Mouse (Mus musculus): ENCODE measurements around the gene Ss18l1. TPM values are rescaled to one million over a fixed set of nuclear protein-coding genes. Genes with fewer than 3 reads are reported as not detected.

Ss18l1 gene
- polyA plus RNA-seq, 1 experiment from 2014 or later: 4.3 TPM

DNA sequence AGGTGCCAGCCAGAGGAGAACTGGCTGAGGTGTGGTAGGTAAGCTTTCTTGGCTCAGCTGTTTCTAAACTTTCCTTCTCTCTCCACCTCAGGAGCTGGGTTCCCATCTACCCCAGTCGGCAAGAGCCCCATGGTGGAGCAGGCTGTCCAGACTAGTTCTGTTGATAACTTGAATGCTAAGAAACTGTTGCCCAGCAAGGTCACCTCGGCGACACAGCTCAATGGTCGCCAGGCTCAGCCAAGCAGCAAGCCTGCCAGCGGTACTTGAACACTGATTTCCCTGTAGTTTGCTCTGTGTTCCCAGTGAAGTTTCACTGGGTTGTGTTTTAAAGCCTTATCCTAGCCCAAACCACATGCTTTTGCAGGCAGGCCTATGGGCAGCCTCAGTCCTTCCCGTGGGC is 11.0 kb upstream of the Ss18l1 start:
- Histone ChIP-seq H3K4me1 (ENCODE audit: control insufficient read depth, insufficient read depth, low read length) (peaks cover 14% of the 10 kb centered on the region), H3K4me2 (ENCODE audit: low read depth, low read length) (no peak overlapping the region), H3K9ac (ENCODE audit: low read length) (no peak overlapping the region), H3K36me3 (ENCODE audit: control insufficient read depth, insufficient read depth, low read length) (peaks cover 16% of the 10 kb centered on the region), H3K27ac (ENCODE audit: low read length) (no peak overlapping the region), H3K27me3 (ENCODE audit: control insufficient read depth, insufficient read depth, low read length) (no peaks in the 10 kb centered on the region), H3K9me3 (replicated peaks; ENCODE audit: control insufficient read depth, low read length) (no peaks in the 10 kb centered on the region), H3K4me3 (replicated peaks; ENCODE audit: low read length) (no peak overlapping the region)
- no peak for ATAC-seq (ENCODE audit: insufficient read depth, low FRiP score)
- 87% methylated on average over 6 of the region's 6 CpGs for WGBS

DNA sequence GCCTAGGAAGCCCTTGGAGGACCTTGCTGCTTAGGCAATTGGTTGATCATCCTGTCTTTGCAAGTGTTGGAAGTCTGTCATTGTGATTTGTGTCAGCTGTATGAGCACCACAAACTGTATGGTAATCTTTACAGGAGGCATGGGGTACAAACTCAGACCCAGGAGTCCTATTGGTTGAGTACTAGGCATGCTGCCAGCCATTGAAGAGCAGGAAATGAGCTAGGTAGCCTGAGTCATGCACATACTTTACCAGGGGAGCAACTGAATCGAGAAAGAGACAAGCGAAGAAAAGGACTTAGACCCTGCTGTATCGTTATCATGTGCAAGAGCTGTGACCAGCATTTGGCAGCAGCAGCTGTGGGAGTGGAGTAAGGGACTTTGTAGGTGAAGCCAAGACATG is 9.4 kb upstream of the Ss18l1 start:
- Histone ChIP-seq H3K9ac (ENCODE audit: low read length) (no peak overlapping the region), H3K27me3 (ENCODE audit: control insufficient read depth, insufficient read depth, low read length) (no peaks in the 10 kb centered on the region), H3K27ac (ENCODE audit: low read length) (no peak overlapping the region), H3K36me3 (ENCODE audit: control insufficient read depth, insufficient read depth, low read length) (peaks cover 23% of the 10 kb centered on the region), H3K4me2 (ENCODE audit: low read depth, low read length) (no peak overlapping the region), H3K9me3 (replicated peaks; ENCODE audit: control insufficient read depth, low read length) (no peaks in the 10 kb centered on the region), H3K4me3 (replicated peaks; ENCODE audit: low read length) (no peak overlapping the region), H3K4me1 (ENCODE audit: control insufficient read depth, insufficient read depth, low read length) (no peaks in the 10 kb centered on the region)
- no peak for ATAC-seq (ENCODE audit: insufficient read depth, low FRiP score)
- 80% methylated on average over 3 of the region's 3 CpGs for WGBS

DNA sequence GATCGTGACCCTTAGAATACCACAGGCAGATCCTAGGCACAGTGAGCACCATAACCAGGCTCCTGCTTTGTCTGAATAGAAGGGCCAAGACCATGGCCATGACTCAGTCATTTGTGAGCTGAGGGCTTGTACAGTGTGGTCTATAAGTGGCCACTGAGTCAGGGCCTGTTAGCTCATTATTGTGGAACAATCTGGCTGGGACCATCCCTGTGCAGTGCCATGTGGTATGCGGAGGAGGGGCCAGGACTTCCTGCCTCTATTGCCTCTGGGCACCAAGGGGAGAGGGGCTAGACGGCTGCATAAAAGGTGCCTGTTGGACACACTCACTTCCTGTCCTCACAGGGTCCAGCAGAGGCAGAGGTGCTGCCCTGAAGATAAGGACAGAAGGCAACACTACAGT is 8.4 kb upstream of the Ss18l1 start:
- Histone ChIP-seq H3K27me3 (ENCODE audit: control insufficient read depth, insufficient read depth, low read length) (no peaks in the 10 kb centered on the region), H3K9me3 (replicated peaks; ENCODE audit: control insufficient read depth, low read length) (no peaks in the 10 kb centered on the region), H3K27ac (ENCODE audit: low read length) (no peak overlapping the region), H3K4me2 (ENCODE audit: low read depth, low read length) (no peak overlapping the region), H3K4me3 (replicated peaks; ENCODE audit: low read length) (no peak overlapping the region), H3K36me3 (ENCODE audit: control insufficient read depth, insufficient read depth, low read length) (peaks cover 23% of the 10 kb centered on the region), H3K4me1 (ENCODE audit: control insufficient read depth, insufficient read depth, low read length) (no peaks in the 10 kb centered on the region), H3K9ac (ENCODE audit: low read length) (no peak overlapping the region)
- 65% methylated on average over 3 of the region's 3 CpGs for WGBS
- no peak for ATAC-seq (ENCODE audit: insufficient read depth, low FRiP score)

DNA sequence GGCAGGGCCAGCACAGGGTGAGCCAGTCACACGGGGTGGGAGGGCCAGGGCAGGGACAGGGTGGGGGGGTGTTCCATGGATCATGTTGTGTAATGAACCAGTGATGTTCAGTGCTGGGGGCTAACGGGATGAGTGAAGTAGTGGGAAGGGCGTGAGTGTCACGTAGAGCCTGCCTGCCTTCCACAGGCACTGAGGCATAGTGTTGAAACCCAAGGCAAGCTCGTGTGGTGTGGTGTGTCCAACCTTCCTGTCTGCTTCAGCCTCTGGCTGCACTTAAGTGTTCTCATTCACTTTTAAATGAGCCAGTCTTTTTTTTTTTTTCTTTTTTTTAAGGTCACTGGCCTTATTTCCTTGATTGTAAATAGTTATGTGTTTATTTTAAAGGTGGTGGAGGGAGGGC is 7.6 kb upstream of the Ss18l1 start:
- Histone ChIP-seq H3K4me2 (ENCODE audit: low read depth, low read length) (no peak overlapping the region), H3K4me3 (replicated peaks; ENCODE audit: low read length) (no peak overlapping the region), H3K4me1 (ENCODE audit: control insufficient read depth, insufficient read depth, low read length) (no peaks in the 10 kb centered on the region), H3K27ac (ENCODE audit: low read length) (no peak overlapping the region), H3K9me3 (replicated peaks; ENCODE audit: control insufficient read depth, low read length) (no peaks in the 10 kb centered on the region), H3K36me3 (ENCODE audit: control insufficient read depth, insufficient read depth, low read length) (peaks cover 23% of the 10 kb centered on the region), H3K27me3 (ENCODE audit: control insufficient read depth, insufficient read depth, low read length) (no peaks in the 10 kb centered on the region), H3K9ac (ENCODE audit: low read length) (no peak overlapping the region)
- 60% methylated on average over 5 of the region's 5 CpGs for WGBS
- no peak for ATAC-seq (ENCODE audit: insufficient read depth, low FRiP score)

DNA sequence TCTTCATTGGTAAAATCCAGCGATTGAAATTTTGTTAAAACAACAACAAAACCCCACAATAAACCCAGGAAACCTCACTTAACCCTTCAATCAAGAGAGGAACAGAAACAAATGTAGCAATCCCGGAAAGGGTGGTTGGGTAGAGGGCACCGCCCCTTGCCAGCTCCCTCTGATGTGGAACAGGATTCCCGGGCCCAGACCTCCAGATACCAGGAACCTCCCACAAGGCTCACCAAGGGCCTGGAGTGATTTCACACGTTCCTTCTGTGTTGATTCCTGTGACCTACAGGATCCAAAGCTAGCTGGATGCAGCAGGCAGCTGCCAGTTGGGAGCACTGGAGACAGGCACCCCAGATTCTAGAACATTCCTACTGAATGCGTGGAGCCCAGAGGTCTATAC is 1.9 kb upstream of the Ss18l1 start:
- 38% methylated on average over 6 of the region's 6 CpGs for WGBS
- Histone ChIP-seq H3K36me3 (ENCODE audit: control insufficient read depth, insufficient read depth, low read length) (peaks cover 13% of the 10 kb centered on the region), H3K4me1 (ENCODE audit: control insufficient read depth, insufficient read depth, low read length) (peaks cover 20% of the 10 kb centered on the region), H3K9me3 (replicated peaks; ENCODE audit: control insufficient read depth, low read length) (no peaks in the 10 kb centered on the region), H3K27me3 (ENCODE audit: control insufficient read depth, insufficient read depth, low read length) (no peaks in the 10 kb centered on the region), H3K9ac (ENCODE audit: low read length) (peak overlapping the region; percentile 92), H3K4me2 (ENCODE audit: low read depth, low read length) (peak overlapping the region; percentile 89; the same call in 1 of the 2 replicates), H3K4me3 (replicated peaks; ENCODE audit: low read length) (peak overlapping the region; percentile 99), H3K27ac (ENCODE audit: low read length) (no peak overlapping the region)
- ATAC-seq (ENCODE audit: insufficient read depth, low FRiP score): no peak

DNA sequence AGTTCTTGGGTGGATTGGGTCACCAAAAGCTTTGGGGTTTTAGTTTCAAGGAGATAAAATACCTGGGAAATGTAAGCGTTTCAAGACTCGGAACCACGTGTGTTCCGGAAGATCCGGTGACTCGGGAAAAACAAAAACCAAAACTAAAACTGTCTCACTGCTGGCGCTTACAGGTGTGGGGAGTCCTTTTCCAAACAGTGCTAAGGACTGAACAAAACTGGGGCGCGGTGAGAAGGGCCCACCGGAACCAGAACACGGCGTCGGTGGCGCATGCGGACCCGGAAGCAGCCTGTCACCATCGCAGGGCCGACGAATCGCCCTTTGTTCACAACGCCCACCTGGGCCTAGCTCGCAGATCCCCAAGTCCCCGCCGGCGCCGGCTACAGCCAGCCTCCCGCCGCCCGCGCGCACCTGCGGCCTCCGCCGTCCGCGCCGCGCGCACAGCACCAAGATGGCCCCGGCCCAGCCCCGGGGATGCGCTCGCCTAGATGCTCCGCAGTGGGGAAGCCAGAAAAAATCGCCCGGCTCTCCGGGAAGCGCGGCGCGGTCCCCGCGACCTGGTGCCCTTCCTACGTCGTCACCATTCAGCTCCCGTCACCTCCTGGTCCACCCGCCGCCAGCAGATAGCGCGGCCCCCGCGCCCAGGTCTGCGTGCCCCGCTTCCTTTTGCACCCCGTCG is 593 bp upstream of the Ss18l1 start:
- H3K4me3 ChIP-seq (replicated peaks; ENCODE audit: low read length): peak overlapping the region; percentile 99
- no peaks in the 10 kb centered on the region for H3K9me3 ChIP-seq (replicated peaks; ENCODE audit: control insufficient read depth, low read length)
- no peaks in the 10 kb centered on the region for H3K27me3 ChIP-seq (ENCODE audit: control insufficient read depth, insufficient read depth, low read length)
- H3K36me3 ChIP-seq (ENCODE audit: control insufficient read depth, insufficient read depth, low read length): peaks cover 4% of the 10 kb centered on the region; the same call in 1 of the 2 replicates
- WGBS: under 1% methylated on average over 66 of the region's 66 CpGs
- peak overlapping the region; percentile 92 for H3K9ac ChIP-seq (ENCODE audit: low read length)
- ATAC-seq (ENCODE audit: insufficient read depth, low FRiP score): peak; percentile 57
- peaks cover 20% of the 10 kb centered on the region for H3K4me1 ChIP-seq (ENCODE audit: control insufficient read depth, insufficient read depth, low read length)
- H3K27ac ChIP-seq (ENCODE audit: low read length): peak overlapping the region; percentile 92
- peak overlapping the region; percentile 89 for H3K4me2 ChIP-seq (ENCODE audit: low read depth, low read length)

DNA sequence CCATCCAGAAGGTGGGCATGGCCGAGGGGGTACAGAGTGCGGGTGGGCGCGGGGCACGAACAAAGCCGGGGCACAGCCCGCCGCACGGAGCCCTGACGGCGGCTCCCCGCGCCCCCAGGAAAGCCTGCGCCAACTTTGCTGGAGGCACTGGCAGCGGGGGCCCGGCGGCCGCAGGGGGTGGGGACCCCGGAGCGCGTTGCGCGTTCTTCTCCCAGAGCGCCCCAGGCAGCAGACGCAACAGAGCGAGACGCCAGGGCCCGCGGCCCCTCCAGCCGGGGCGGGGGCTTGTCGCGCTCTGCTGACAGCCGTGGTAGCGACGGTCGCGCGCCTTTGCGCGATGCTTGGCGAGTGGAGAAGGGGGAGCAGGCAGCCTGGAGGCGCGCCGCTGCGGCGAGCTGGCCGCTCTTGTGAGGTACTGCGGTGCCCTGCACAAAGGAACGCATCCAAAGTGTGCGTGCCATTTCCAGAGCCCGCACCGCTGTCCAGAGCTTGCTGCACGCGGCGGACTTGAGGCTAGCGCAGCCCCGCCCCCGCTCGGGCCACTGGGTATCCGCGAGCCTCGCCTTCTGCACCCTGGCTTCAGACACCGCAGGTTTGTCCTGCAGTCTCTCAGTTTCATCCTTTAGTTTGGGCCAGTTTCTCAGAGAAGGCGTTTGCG is 678 bp downstream of the Ss18l1 start:
- H3K4me3 ChIP-seq (replicated peaks; ENCODE audit: low read length): peak overlapping the region; percentile 99
- under 1% methylated on average over 66 of the region's 66 CpGs for WGBS
- ATAC-seq (ENCODE audit: insufficient read depth, low FRiP score): peak; percentile 28; the same call in 1 of the 2 replicates

DNA sequence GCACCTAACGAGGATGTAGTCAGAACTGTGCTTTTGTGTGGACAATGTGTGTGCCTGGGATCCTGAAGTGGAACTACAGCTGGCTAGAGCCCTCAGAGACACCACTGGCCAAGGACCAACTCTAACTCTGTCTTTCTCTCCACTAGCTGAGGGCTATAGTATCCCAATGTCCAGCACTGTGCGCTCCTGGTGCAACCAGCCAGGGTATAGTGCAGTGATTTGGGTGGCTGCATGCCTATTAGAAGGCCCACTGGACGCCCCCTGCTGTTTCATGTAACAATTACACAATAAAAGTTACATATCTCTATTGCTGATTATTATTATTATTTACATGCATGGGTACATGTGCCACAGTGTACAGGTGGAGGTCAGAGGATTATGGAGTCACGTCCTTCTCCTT is 3.0 kb downstream of the Ss18l1 start:
- Histone ChIP-seq H3K27me3 (ENCODE audit: control insufficient read depth, insufficient read depth, low read length) (no peaks in the 10 kb centered on the region), H3K9ac (ENCODE audit: low read length) (no peak overlapping the region), H3K4me1 (ENCODE audit: control insufficient read depth, insufficient read depth, low read length) (peaks cover 18% of the 10 kb centered on the region), H3K4me3 (replicated peaks; ENCODE audit: low read length) (no peak overlapping the region), H3K9me3 (replicated peaks; ENCODE audit: control insufficient read depth, low read length) (no peaks in the 10 kb centered on the region), H3K36me3 (ENCODE audit: control insufficient read depth, insufficient read depth, low read length) (no peaks in the 10 kb centered on the region), H3K27ac (ENCODE audit: low read length) (no peak overlapping the region), H3K4me2 (ENCODE audit: low read depth, low read length) (no peak overlapping the region)
- ATAC-seq (ENCODE audit: insufficient read depth, low FRiP score): no peak
- 45% methylated on average over 4 of the region's 4 CpGs for WGBS

More for the DNA sequence above, 678 bp downstream of the Ss18l1 start:
- Histone ChIP-seq H3K27ac (ENCODE audit: low read length) (peak overlapping the region; percentile 92), H3K9ac (ENCODE audit: low read length) (peak overlapping the region; percentile 92), H3K4me1 (ENCODE audit: control insufficient read depth, insufficient read depth, low read length) (peaks cover 20% of the 10 kb centered on the region), H3K9me3 (replicated peaks; ENCODE audit: control insufficient read depth, low read length) (no peaks in the 10 kb centered on the region), H3K36me3 (ENCODE audit: control insufficient read depth, insufficient read depth, low read length) (no peaks in the 10 kb centered on the region; the same call in 1 of the 2 replicates), H3K27me3 (ENCODE audit: control insufficient read depth, insufficient read depth, low read length) (no peaks in the 10 kb centered on the region), H3K4me2 (ENCODE audit: low read depth, low read length) (peak overlapping the region; percentile 89)

DNA sequence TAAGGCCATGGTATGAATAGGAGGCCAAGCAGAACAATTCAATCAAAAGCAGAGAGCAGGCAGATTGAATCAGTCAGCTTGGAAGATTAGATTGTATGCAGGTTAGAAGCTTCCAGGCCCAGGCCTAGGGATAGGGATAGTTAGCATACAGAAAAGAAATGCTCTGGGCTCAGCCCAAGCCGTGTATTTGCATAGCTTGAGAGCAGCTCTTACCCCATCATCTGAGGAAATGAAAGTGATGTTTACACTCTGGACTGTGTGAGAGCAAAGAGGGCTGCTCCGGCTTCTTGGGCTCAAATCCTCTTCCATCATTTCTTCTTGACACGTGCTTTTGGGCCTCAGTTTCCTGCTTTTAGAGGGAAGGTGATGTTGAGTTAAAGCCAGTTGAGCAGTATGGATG is 5.3 kb downstream of the Ss18l1 start:
- H3K9ac ChIP-seq (ENCODE audit: low read length): no peak overlapping the region
- WGBS: 76% methylated on average over 3 of the region's 3 CpGs
- no peaks in the 10 kb centered on the region for H3K27me3 ChIP-seq (ENCODE audit: control insufficient read depth, insufficient read depth, low read length)
- no peak for ATAC-seq (ENCODE audit: insufficient read depth, low FRiP score)
- H3K4me3 ChIP-seq (replicated peaks; ENCODE audit: low read length): no peak overlapping the region
- no peaks in the 10 kb centered on the region for H3K36me3 ChIP-seq (ENCODE audit: control insufficient read depth, insufficient read depth, low read length)
- H3K27ac ChIP-seq (ENCODE audit: low read length): no peak overlapping the region
- H3K4me1 ChIP-seq (ENCODE audit: control insufficient read depth, insufficient read depth, low read length): peaks cover 6% of the 10 kb centered on the region
- no peaks in the 10 kb centered on the region for H3K9me3 ChIP-seq (replicated peaks; ENCODE audit: control insufficient read depth, low read length)
- no peak overlapping the region for H3K4me2 ChIP-seq (ENCODE audit: low read depth, low read length)
